Mouse (Mus musculus) erythroblast, embryonic 14.5 days (primary cell): ENCODE results near the gene Adamtsl1.

Source experiments
- GATA1 ChIP-seq: IDR thresholded peaks from 2 replicates; pipeline ENCODE4 v1.6.1; 2012; ENCODE audit warnings: low read length, inconsistent platforms, mixed read lengths
- TAL1 ChIP-seq: IDR thresholded peaks from 3 replicates; pipeline ENCODE4 v1.6.1; 2012; ENCODE audit warnings: low read length, inconsistent platforms, mixed read lengths

GRCm38 (mm10) chr4:85514205-85514681 lies 271 bp downstream of the Adamtsl1 start:
- no peak for TF ChIP-seq GATA1
- no peak for TF ChIP-seq TAL1
